Mouse (Mus musculus) midbrain, embryonic 13.5 days (tissue): Measurements from ENCODE around the gene Dync1li1. TPM values are rescaled to one million over a fixed set of nuclear protein-coding genes. Genes with fewer than 3 reads are reported as not detected.
"Not testable (repeated sequence)": the region's sequence is repeated elsewhere in the genome, so short reads cannot be mapped to it uniquely, and the experiment has no call there.

ENCODE experiments used
- ATAC-seq: fragments of 200-750 bp; cut with Nextera tagmentation; 2 replicates; pipeline ENCODE4 v1.8.0; 2017; ENCODE audit warnings: mild to moderate bottlenecking, moderate TSS enrichment, moderate library complexity
- H3K27ac ChIP-seq: fragments of 300-500 bp; sonication (generic); 2 replicates; pipeline ENCODE4 v1.5.1; 2015; ENCODE audit warnings: inconsistent platforms, mild to moderate bottlenecking, moderate library complexity
- H3K27me3 ChIP-seq: fragments of 300-500 bp; sonication (generic); 2 replicates; pipeline ENCODE4 v1.6.1; 2015; ENCODE audit warnings: mild to moderate bottlenecking, inconsistent platforms
- H3K36me3 ChIP-seq: fragments of 300-500 bp; sonication (generic); 2 replicates; pipeline ENCODE4 v1.6.1; 2015; ENCODE audit warnings: mild to moderate bottlenecking, inconsistent platforms
- H3K4me1 ChIP-seq: fragments of 300-500 bp; sonication (generic); replicated peaks from 2 replicates; pipeline ENCODE4 v1.6.1; 2015; ENCODE audit warnings: inconsistent platforms
- H3K4me2 ChIP-seq: fragments of 300-500 bp; sonication (generic); replicated peaks from 2 replicates; pipeline ENCODE4 v1.6.1; 2015; ENCODE audit warnings: moderate library complexity, mild to moderate bottlenecking, inconsistent platforms
- H3K4me3 ChIP-seq: fragments of 300-500 bp; sonication (generic); replicated peaks from 2 replicates; pipeline ENCODE4 v1.5.1; 2015; ENCODE audit warnings: mild to moderate bottlenecking, inconsistent platforms
- H3K9ac ChIP-seq: fragments of 300-500 bp; sonication (generic); replicated peaks from 2 replicates; pipeline ENCODE4 v1.6.1; 2015; ENCODE audit warnings: mild to moderate bottlenecking, inconsistent platforms
- H3K9me3 ChIP-seq: fragments of 300-500 bp; sonication (generic); 2 replicates; pipeline ENCODE4 v1.6.1; 2016; ENCODE audit warnings: mild to moderate bottlenecking, inconsistent platforms
- WGBS: fragments of 180-500 bp; shearing (Covaris S2); methylation state at CpG from one replicate; pipeline ENCODE4 v1.1.7; 2015; 5-methylcytosine and 5-hydroxymethylcytosine counted together
- polyA plus RNA-seq: library from polyadenylated mRNA; unstranded; fragments of >200 nt; fragmentation: Nextera tagmentation; extraction: Ambion mirVana; gene quantifications from 2 replicates; pipeline ENCODE4 v1.2.1, GENCODE M21; 2015

The Dync1li1 gene
- polyA plus RNA-seq: 149 and 150 TPM in 2 replicates

DNA sequence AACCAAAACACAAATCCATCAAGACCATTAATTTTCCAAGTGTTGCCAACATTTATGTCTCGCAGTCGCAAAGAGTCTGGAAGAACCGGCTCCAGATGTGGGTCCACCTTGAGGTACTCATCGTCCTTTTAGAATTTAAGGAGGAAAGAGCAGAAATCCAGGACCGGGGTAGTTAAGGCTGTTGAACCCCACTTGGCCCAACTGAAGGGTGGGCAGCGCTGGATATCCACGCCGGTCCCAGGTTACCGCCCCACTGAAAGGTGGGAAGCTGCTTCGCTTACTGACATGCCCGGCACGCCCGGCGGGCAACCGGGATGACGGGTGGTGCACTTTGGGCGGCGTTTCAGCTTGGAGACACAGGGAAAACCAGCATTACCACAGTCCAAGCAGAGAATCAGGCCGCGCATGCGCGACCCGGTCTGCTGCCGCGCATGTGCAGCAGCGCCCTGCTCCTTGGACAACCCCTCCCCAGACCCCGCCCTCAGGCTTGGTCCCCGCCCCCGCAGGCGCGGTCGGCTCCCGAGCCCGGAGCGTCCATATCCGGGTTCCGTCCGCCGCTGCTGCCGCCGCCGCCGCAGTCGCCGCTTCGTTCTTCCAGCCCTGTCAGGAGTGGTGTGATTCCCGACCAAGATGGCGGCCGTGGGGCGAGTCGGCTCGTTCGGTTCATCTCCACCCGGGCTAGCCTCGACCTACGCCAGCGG, at the start of gene Dync1li1:
TSS of gene Dync1li1 (plus strand) at position 539 of the 701 bp plus-strand sequence.
- Histone ChIP-seq H3K9ac (peak within 1 kb of the TSS; percentile 99), H3K4me2 (peak within 1 kb of the TSS; percentile 82), H3K4me1 (peaks cover 43% of the 10 kb centered on the region), H3K27me3 (no peaks in the 10 kb centered on the region), H3K9me3 (no peaks in the 10 kb centered on the region), H3K4me3 (peak within 1 kb of the TSS; percentile 92), H3K36me3 (peaks cover 12% of the 10 kb centered on the region), H3K27ac (peak within 1 kb of the TSS; percentile 99)
- peak; percentile 95 for ATAC-seq
- WGBS: 1% methylated on average over 47 of the region's 57 CpGs

DNA sequence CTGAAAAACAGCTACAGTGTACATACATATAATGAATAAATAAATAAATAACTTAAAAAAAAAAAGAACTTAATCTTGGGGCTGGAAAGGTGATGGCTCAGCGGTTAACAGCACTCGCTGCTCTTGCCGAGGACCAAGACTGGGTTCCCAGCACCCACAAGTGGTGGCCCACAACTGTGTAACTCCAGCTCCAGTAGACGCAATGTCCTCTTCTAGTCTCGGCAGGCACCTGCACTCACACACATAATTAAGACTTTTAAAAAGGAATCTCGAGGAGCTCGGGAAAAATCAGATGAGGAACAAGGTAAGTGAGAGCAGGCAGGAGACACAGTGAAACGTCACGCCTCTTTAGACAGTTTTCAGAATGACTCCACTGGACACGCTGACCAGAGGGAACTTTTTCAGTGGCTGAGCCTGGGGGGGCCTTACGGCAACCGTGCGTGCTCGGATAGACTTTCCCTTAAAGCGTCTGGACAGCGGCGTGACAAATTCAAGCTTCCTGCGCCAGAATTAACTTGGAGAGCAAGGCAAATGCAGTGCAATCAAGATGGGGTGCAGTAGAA, 49.3 kb upstream of the Dync1li1 start:
- peaks cover 23% of the 10 kb centered on the region for H3K27me3 ChIP-seq
- peaks cover 32% of the 10 kb centered on the region for H3K4me1 ChIP-seq
- H3K4me3 ChIP-seq: peak overlapping the region; percentile 79
- H3K36me3 ChIP-seq: no peaks in the 10 kb centered on the region
- WGBS: 14% methylated on average over 18 of the region's 18 CpGs
- H3K9ac ChIP-seq: peak overlapping the region; percentile 74
- no peaks in the 10 kb centered on the region for H3K9me3 ChIP-seq
- peak; percentile 7; the same call in 1 of the 2 replicates for ATAC-seq
- H3K4me2 ChIP-seq: peak overlapping the region; percentile 79
- H3K27ac ChIP-seq: peak overlapping the region; percentile 80

DNA sequence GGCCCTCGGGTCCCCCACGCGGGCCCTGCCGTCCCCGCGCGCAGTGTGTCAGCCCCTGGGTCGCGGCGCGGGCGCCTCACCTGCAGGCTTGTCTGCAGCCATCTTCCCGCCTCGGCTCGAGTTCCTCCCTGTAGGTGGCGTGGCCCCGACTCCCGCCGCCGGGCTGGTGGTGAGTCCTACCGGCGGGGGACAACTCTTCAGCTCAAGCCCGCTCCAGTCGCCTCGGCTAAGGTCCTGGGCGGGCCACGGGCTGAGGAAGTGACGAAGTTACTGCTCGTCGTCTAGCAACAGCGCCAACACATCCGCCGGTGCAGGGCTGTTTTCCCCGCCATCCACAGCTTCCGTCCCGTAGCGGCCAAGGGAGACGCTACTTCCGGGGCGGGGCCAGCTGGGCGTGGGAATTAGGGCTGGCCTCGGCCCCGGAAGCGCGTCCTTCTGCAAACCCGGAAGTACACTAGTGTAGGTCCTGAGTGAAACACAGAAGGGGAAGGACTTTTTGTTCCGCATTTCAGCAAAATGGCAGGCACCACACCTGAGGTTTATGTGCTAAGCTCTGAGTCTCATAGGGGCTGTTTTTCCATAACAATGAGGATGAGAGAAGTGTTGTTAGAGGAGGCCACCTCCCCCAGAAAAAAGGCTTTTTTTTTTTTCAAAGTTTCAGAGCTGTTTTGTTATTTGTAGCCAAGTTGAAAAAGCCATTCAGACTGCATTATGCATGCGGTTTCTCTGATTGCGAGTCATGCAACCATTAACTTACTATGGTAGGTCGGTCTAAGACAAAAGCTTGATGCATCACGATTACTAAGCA, 48.5 kb upstream of the Dync1li1 start, which contains the start of gene Cnot10:
TSS of gene Cnot10 (minus strand) at position 346 of the 808 bp plus-strand sequence.
- peaks cover 32% of the 10 kb centered on the region for H3K4me1 ChIP-seq
- ATAC-seq: peak; percentile 99
- 4% methylated on average over 51 of the region's 51 CpGs for WGBS
- H3K27me3 ChIP-seq: peaks cover 25% of the 10 kb centered on the region
- H3K9ac ChIP-seq: peak within 1 kb of the TSS; percentile 74
- no peaks in the 10 kb centered on the region for H3K36me3 ChIP-seq
- H3K4me2 ChIP-seq: peak within 1 kb of the TSS; percentile 79
- no peaks in the 10 kb centered on the region for H3K9me3 ChIP-seq
- H3K27ac ChIP-seq: peak within 1 kb of the TSS; percentile 80
- peak within 1 kb of the TSS; percentile 79 for H3K4me3 ChIP-seq

DNA sequence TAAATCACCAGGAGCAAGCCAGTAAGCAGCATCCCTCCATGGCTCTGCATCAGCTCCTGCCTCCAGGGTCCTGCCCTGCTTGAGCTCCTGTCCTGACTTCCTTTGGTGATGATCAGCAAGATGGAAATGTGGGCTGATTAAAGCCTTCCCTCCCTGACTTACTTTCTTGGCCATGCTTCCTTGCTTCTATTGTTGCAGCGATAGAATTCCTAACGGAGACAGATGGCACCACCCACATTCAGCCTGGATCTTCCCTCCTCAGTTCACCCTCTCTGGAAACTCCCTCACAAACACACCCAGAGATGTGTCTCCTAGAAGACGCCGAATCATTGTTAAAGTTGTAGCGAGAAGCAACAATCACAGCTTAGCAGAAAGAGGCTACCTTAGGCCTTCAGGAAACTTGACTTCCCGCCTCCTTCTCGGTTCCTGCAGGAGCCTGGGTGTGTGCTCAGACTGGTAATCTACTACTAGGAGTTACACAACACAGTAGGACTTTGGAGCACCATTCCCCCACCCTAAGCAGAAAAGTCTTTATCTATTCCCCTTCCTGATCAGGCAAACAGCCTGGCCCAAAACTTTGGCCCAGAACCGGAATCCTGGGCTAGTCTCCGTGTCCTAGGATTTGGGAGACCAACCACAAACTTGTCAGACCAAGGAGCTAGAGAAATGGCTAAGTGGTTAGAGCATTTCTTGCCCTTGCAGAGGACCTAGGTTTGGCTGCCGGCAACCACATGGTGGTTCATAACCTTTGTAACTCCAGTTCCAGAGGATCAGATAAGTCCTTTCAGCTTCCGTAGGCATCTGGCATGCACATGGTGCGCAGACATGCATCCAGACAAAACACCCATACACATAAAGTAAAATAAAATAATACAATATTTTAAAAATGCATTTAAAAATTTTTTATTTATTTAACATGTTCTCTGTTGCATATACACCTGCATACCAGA, 41.8 kb upstream of the Dync1li1 start:
- Histone ChIP-seq H3K9ac (no peak overlapping the region), H3K4me2 (no peak overlapping the region), H3K27ac (no peak overlapping the region), H3K4me1 (no peaks in the 10 kb centered on the region), H3K4me3 (no peak overlapping the region), H3K27me3 (peaks cover 29% of the 10 kb centered on the region), H3K9me3 (no peaks in the 10 kb centered on the region), H3K36me3 (no peaks in the 10 kb centered on the region)
- WGBS: 87% methylated on average over 12 of the region's 12 CpGs
- ATAC-seq: no peak

DNA sequence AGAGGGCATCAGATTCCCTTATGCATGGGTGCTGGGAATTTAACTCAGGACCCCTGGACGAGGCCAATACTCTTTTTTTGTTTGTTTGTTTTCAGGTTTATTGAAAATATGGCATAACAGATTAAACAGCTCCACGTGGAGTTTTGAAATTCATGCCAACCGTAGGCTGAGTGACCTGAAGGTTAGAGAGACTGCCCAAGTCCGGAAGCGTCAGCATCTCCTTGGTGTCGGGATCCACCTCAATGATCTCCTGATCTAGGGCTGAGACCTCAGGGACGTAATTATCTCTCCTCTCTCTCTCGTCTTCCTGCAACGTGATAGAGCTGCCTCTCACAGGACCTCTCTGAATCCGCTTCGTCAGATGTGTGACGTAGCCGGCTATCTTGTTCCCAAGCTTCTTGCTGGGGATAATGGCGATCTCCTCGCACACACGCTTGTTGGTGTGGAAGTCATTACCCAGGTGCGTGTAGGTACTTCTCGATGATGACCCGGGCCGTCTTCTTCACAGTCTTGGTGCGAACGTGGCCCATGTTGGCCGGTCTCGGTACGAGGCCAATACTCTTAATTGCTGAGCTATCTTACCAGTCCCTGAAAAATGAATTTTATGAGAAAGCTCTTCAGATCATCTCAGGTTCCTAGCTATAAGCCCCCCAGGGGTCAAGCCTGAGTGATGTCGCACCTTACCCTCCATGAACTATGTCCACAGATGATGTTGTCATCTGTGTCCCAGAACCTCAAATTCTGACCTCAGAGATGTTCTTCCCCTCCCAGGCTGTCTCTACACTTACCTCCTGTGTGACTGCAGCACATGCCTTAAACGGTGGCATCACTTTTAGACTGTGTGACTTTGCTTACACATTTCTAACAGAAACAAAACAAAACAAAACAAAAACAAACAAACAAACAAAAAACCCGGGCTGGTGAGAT, 40.8 kb upstream of the Dync1li1 start:
- Histone ChIP-seq H3K36me3 (no peaks in the 10 kb centered on the region), H3K4me2 (no peak overlapping the region), H3K9ac (no peak overlapping the region), H3K9me3 (no peaks in the 10 kb centered on the region), H3K4me3 (no peak overlapping the region), H3K27me3 (peaks cover 24% of the 10 kb centered on the region), H3K4me1 (no peaks in the 10 kb centered on the region), H3K27ac (no peak overlapping the region)
- peak; percentile 56; the same call in 1 of the 2 replicates for ATAC-seq
- 81% methylated on average over 28 of the region's 28 CpGs for WGBS

DNA sequence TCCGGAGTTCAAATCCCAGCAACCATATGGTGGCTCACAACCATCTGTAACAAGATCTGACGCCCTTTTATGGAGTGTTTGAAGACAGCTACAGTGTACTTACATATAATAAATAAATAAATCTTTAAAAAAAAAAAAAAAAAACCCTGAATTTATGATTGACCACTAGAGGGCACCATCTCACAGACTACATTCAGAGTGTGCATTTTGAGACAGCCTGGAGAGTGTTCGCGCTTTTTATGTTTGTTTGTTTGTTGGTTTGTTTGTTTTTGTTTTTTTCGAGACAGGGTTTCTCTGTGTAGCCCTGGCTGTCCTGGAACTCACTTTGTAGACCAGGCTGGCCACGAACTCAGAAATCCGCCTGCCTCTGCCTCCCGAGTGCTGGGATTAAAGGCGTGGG, 40.1 kb upstream of the Dync1li1 start:
- not testable (repeated sequence) for ATAC-seq
- 44% methylated on average over 9 of the region's 9 CpGs for WGBS

DNA sequence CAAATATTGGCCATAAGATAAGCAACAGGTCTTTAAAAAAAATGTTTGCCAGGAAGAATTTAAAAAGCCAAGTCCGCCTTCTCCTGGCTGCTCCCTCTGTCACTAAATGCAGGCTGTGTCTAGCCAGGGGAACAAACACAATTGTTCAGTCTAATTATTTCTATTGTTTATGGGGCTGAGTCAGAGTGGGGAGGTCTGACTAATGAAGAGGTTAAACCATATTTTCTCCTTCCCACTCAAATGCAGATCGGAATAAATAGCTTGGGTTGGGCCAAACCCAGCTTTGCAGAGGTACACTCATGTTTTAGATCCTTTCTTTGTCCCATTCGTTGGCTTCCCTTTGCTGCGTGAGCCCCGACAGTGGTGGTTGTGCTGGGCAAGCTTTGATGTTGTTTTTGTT, 39.2 kb upstream of the Dync1li1 start:
- Histone ChIP-seq H3K27ac (no peak overlapping the region), H3K9me3 (no peaks in the 10 kb centered on the region), H3K4me2 (no peak overlapping the region), H3K4me3 (no peak overlapping the region), H3K9ac (no peak overlapping the region), H3K27me3 (peaks cover 11% of the 10 kb centered on the region), H3K4me1 (no peaks in the 10 kb centered on the region), H3K36me3 (no peaks in the 10 kb centered on the region)
- WGBS: 83% methylated on average over 5 of the region's 5 CpGs
- no peak for ATAC-seq

More for the DNA sequence above, 40.1 kb upstream of the Dync1li1 start:
- not testable (repeated sequence) for H3K9ac ChIP-seq, H3K4me1 ChIP-seq, H3K36me3 ChIP-seq, H3K4me2 ChIP-seq, H3K4me3 ChIP-seq, H3K27ac ChIP-seq, H3K9me3 ChIP-seq
- H3K27me3 ChIP-seq: peaks cover 20% of the 10 kb centered on the region

DNA sequence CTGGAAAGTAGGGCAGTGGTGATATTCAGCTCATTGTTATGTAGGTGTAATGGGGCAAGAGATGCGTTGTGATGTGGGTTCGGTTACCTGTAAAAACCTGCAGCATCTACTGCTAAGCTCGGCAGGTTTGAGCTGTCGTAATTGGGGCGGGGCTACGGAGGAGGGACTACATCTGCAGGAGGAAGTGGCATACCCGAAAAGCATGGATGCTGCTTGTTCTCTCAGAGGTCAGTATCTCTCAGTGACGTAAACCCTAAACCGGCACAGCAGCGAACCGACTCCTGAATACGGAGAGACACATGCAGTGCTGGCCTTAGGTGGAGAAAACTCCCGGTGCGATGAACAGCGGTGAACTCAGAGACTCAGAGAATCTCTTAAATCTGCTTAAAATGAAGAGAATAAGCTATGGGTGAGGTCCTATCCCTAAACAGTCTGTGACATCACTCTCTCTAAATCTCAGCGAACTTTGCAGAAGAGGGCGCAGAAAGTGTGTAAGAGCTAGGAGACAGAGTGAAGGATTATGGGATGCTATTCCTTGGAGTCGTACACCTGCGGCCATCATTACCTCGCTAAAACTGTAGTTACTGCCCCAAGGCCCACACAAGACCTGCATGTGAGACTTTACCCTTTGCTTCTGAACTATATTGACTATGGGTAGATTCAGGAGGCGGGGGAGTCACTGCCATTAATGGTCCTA, 37.5 kb upstream of the Dync1li1 start:
- H3K27me3 ChIP-seq: 0 out of 2 replicates have a peak, but pooled peaks cover 4% of the 10 kb centered on the region
- 61% methylated on average over 21 of the region's 21 CpGs for WGBS
- H3K27ac ChIP-seq: no peak overlapping the region
- H3K9ac ChIP-seq: no peak overlapping the region
- no peak overlapping the region for H3K4me3 ChIP-seq
- no peak overlapping the region for H3K4me2 ChIP-seq
- no peak for ATAC-seq
- no peaks in the 10 kb centered on the region for H3K9me3 ChIP-seq
- no peaks in the 10 kb centered on the region for H3K36me3 ChIP-seq
- H3K4me1 ChIP-seq: no peaks in the 10 kb centered on the region

DNA sequence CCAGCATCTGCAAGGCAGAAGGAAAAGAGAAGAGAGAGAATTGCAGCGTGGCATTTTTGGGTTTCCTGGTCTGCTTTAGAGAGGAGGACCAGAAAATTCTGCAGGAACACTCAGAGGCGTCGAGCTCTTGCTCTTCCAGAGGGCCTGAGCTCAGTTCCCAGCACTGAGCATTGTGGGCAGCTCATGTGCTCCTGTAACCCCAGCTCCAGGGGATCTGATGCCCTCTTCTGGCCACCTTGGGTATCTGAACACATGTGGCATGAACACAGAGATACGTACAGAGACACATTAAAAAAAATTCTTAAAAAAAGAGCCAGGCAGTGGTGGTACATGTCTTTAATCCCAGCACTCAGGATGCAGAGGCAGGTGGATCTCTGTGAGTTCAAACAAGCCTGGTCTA, 33.2 kb upstream of the Dync1li1 start:
- 89% methylated on average over 4 of the region's 4 CpGs for WGBS
- Histone ChIP-seq H3K27me3 (no peaks in the 10 kb centered on the region), H3K9ac (no peak overlapping the region)

DNA sequence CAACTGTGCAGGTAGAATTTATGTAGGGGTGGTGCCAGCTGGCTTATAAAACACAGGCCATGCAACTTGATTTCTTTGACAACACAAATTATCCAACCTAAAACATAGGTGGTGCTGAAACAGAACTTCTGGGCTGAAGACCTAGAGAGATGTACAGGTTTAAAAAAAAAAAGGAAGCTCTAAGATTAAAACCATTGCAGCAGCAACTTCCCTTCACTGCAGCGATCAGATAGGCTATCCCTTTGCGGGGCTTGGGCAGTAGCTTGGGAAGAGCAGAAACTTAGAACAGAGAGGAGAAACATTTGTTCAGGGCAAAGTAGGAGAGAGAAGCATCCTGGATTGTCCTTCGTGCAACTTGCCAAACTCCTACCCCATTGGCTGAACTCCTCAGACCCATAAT, 31.9 kb upstream of the Dync1li1 start:
- Histone ChIP-seq H3K4me3 (no peak overlapping the region), H3K27ac (no peak overlapping the region), H3K27me3 (no peaks in the 10 kb centered on the region), H3K9me3 (no peaks in the 10 kb centered on the region; the same call in 1 of the 2 replicates), H3K9ac (no peak overlapping the region), H3K36me3 (no peaks in the 10 kb centered on the region), H3K4me2 (no peak overlapping the region), H3K4me1 (peaks cover 20% of the 10 kb centered on the region)
- 91% methylated on average over 3 of the region's 3 CpGs for WGBS
- no peak for ATAC-seq

More for the DNA sequence above, 33.2 kb upstream of the Dync1li1 start:
- H3K4me2 ChIP-seq: no peak overlapping the region
- H3K27ac ChIP-seq: no peak overlapping the region
- ATAC-seq: no peak
- H3K36me3 ChIP-seq: no peaks in the 10 kb centered on the region
- H3K4me1 ChIP-seq: peaks cover 9% of the 10 kb centered on the region; the same call in 1 of the 2 replicates
- H3K9me3 ChIP-seq: no peaks in the 10 kb centered on the region; the same call in 1 of the 2 replicates
- no peak overlapping the region for H3K4me3 ChIP-seq
